ENCODE assay signal across 8 mouse cellular contexts in genomic region chr5:136620234-136620633, GRCm38 (mm10). TPM values are rescaled to one million over a fixed set of nuclear protein-coding genes. Genes with fewer than 3 reads are reported as not detected.
DNase-seq lines count a peak whose midpoint lies in the region; ATAC-seq lines count a peak whose summit lies in the region.

No protein-coding gene starts in this region.

- H3K9me3 ChIP-seq in kidney, embryonic 14.5 days (ENCODE audit: control insufficient read depth, low read length), result no peaks in the 10 kb centered on the region
- no peaks in the 10 kb centered on the region for H3K9me3 ChIP-seq in embryonic facial prominence, embryonic 15.5 days (replicated peaks)
- H3K9me3 ChIP-seq in limb, embryonic 10.5 days (replicated peaks), result no peaks in the 10 kb centered on the region
- no peaks in the 10 kb centered on the region for H3K9me3 ChIP-seq in midbrain, embryonic 13.5 days

- H3K27ac ChIP-seq in kidney, embryonic 14.5 days (ENCODE audit: low read depth, low read length), result peak overlapping the region; percentile 64
- 0 out of 2 replicates have a peak overlapping the region, but pooled peaks have one; percentile 13 for H3K27ac ChIP-seq in embryonic facial prominence, embryonic 15.5 days (replicated peaks)
- peak overlapping the region; percentile 44 for H3K27ac ChIP-seq in limb, embryonic 10.5 days
- no peak overlapping the region for H3K27ac ChIP-seq in midbrain, embryonic 13.5 days

- H3K36me3 ChIP-seq in kidney, embryonic 14.5 days (ENCODE audit: control insufficient read depth, insufficient read depth, low read length), result no peaks in the 10 kb centered on the region
- no peaks in the 10 kb centered on the region for H3K36me3 ChIP-seq in embryonic facial prominence, embryonic 15.5 days
- H3K36me3 ChIP-seq in limb, embryonic 10.5 days, result no peaks in the 10 kb centered on the region
- no peaks in the 10 kb centered on the region for H3K36me3 ChIP-seq in midbrain, embryonic 13.5 days

- WGBS in kidney, embryonic 14.5 days, result 19% methylated on average over 12 of the region's 12 CpGs
- WGBS in embryonic facial prominence, embryonic 15.5 days, result 27% methylated on average over 12 of the region's 12 CpGs
- 21% methylated on average over 12 of the region's 12 CpGs for WGBS in limb, embryonic 10.5 days
- WGBS in midbrain, embryonic 13.5 days, result 27% methylated on average over 12 of the region's 12 CpGs

- no peaks in the 10 kb centered on the region for H3K27me3 ChIP-seq in kidney, embryonic 14.5 days (ENCODE audit: control insufficient read depth, insufficient read depth, low read length)
- H3K27me3 ChIP-seq in embryonic facial prominence, embryonic 15.5 days, result peaks cover 50% of the 10 kb centered on the region
- peaks cover 73% of the 10 kb centered on the region for H3K27me3 ChIP-seq in limb, embryonic 10.5 days (ENCODE audit: low read depth, poor library complexity, severe bottlenecking)
- peaks cover 51% of the 10 kb centered on the region for H3K27me3 ChIP-seq in midbrain, embryonic 13.5 days

- peak overlapping the region; percentile 33; the same call in 1 of the 2 replicates for H3K4me2 ChIP-seq in kidney, embryonic 14.5 days (replicated peaks; ENCODE audit: low read depth, low read length)
- peak overlapping the region; percentile 31 for H3K4me2 ChIP-seq in embryonic facial prominence, embryonic 15.5 days (replicated peaks)
- peak overlapping the region; percentile 37 for H3K4me2 ChIP-seq in midbrain, embryonic 13.5 days (replicated peaks)

- no peak for ATAC-seq in kidney, embryonic 14.5 days (ENCODE audit: low FRiP score, low TSS enrichment)
- no peak for ATAC-seq in embryonic facial prominence, embryonic 15.5 days (ENCODE audit: insufficient number of reproducible peaks, low FRiP score, low TSS enrichment, low read depth)
- no peak for ATAC-seq in midbrain, embryonic 13.5 days

- DNase-seq in kidney, postnatal 14 days, result no peak
- no peak for DNase-seq in limb, embryonic 10.5 days (ENCODE audit: low spot score)
- no peak for DNase-seq in left cerebral cortex, adult 18-20 months (ENCODE audit: low spot score in 2 of 2)
- no peak for DNase-seq in adrenal gland, postnatal 10 days
- no peak for DNase-seq in cerebellum, adult 8-10 months

- peaks cover 23% of the 10 kb centered on the region for H3K4me1 ChIP-seq in kidney, embryonic 14.5 days (ENCODE audit: control insufficient read depth, insufficient read depth, low read length)
- H3K4me1 ChIP-seq in embryonic facial prominence, embryonic 15.5 days, result peaks cover 22% of the 10 kb centered on the region
- H3K4me1 ChIP-seq in limb, embryonic 10.5 days, result peaks cover 34% of the 10 kb centered on the region
- peaks cover 19% of the 10 kb centered on the region for H3K4me1 ChIP-seq in midbrain, embryonic 13.5 days (replicated peaks)

- no peak overlapping the region for H3K4me3 ChIP-seq in kidney, embryonic 14.5 days (ENCODE audit: low read length)
- no peak overlapping the region for H3K4me3 ChIP-seq in embryonic facial prominence, embryonic 15.5 days (replicated peaks)
- peak overlapping the region; percentile 30 for H3K4me3 ChIP-seq in limb, embryonic 10.5 days
- H3K4me3 ChIP-seq in midbrain, embryonic 13.5 days (replicated peaks), result no peak overlapping the region

- H3K9ac ChIP-seq in kidney, embryonic 14.5 days (ENCODE audit: low read depth, low read length), result 0 out of 2 replicates have a peak overlapping the region, but pooled peaks have one; percentile 28
- no peak overlapping the region for H3K9ac ChIP-seq in embryonic facial prominence, embryonic 15.5 days
- no peak overlapping the region for H3K9ac ChIP-seq in midbrain, embryonic 13.5 days (replicated peaks)

RNA-seq across cellular contexts. Expression of gene Cux1, which starts 52.9 kb away (rescaled TPM):
- 80.6 and 105 TPM in 2 replicates for polyA plus RNA-seq in kidney, embryonic 14.5 days (2014; fragmentation: Nextera tagmentation; extraction: Ambion mirVana)
- polyA plus RNA-seq in embryonic facial prominence, embryonic 15.5 days (2015; fragmentation: Nextera tagmentation; extraction: Ambion mirVana), result 72.7 and 78.0 TPM in 2 replicates
- 59.1 and 67.7 TPM in 2 replicates for polyA plus RNA-seq in limb, embryonic 10.5 days (2016; fragmentation: Nextera tagmentation; extraction: Ambion mirVana)
- 126 TPM in 2 replicates for polyA plus RNA-seq in midbrain, embryonic 13.5 days (2015; fragmentation: Nextera tagmentation; extraction: Ambion mirVana)
- total RNA-seq in left cerebral cortex, adult 18-20 months (2021), result 100 to 1,000 TPM; 104 to 116 TPM
- 10 to 100 TPM; 79.1 to 95.4 TPM for total RNA-seq in adrenal gland, postnatal 10 days (2021)
